Comparison of ENCODE assay signal across 16 mouse cellular contexts in the genomic region with DNA sequence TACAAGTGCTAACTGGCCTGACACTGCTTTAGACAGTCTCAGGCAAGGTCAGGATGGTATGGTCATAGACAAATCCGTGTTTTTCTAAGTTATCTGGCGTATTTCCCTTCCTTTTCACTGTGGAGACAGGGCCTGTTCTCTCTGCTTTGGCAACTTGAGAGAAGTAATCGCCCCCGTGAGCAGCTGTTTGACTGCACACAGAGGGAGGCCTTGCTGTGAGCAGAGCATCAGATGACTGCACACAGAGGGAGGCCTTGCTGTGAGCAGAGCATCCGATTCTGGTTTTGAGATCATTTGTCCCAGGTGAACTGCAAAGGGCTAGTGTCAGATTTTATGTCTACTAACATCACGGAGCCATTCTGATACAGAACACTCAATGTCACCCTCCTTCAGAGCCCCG. TPM values are rescaled to one million over a fixed set of nuclear protein-coding genes. Genes with fewer than 3 reads are reported as not detected.
A peak's percentile ranks its signal among the peaks of the same experiment; 100 is the strongest.
DNase-seq lines count a peak whose midpoint lies in the region; ATAC-seq lines count a peak whose summit lies in the region.
"Had no signal": no experiment of that assay in that cellular context is flagged by ENCODE, and none has a peak within 500 bp of the region (broad histone marks: within the 10 kb centered on the region; RNA-seq: fewer than 3 reads in every experiment).

No protein-coding gene starts in this region.

- H3K4me1 ChIP-seq in heart, embryonic 13.5 days = peaks cover 30% of the 10 kb centered on the region
- 0 out of 2 replicates have a peak, but pooled peaks cover 5% of the 10 kb centered on the region for H3K4me1 ChIP-seq in midbrain, embryonic 14.5 days (ENCODE audit: control insufficient read depth, insufficient read depth, low read length)
- H3K4me1 ChIP-seq in midbrain, embryonic 11.5 days (ENCODE audit: control insufficient read depth, insufficient read depth, low read length) = no peaks in the 10 kb centered on the region
- peaks cover 18% of the 10 kb centered on the region for H3K4me1 ChIP-seq in embryonic facial prominence, embryonic 13.5 days

- no peaks in the 10 kb centered on the region for H3K9me3 ChIP-seq in heart, embryonic 13.5 days
- no peaks in the 10 kb centered on the region for H3K9me3 ChIP-seq in midbrain, embryonic 14.5 days (ENCODE audit: control insufficient read depth, low read length)
- H3K9me3 ChIP-seq in midbrain, embryonic 11.5 days (ENCODE audit: control insufficient read depth, low read length) = no peaks in the 10 kb centered on the region
- no peaks in the 10 kb centered on the region for H3K9me3 ChIP-seq in embryonic facial prominence, embryonic 13.5 days
- H3K9me3 ChIP-seq: neural tube, embryonic 12.5 days had no signal

- no peak overlapping the region for H3K4me3 ChIP-seq in heart, embryonic 13.5 days
- H3K4me3 ChIP-seq in midbrain, embryonic 14.5 days (replicated peaks; ENCODE audit: low read depth, low read length) = no peak overlapping the region
- H3K4me3 ChIP-seq in midbrain, embryonic 11.5 days (ENCODE audit: low read depth, low read length) = no peak overlapping the region
- no peak overlapping the region for H3K4me3 ChIP-seq in embryonic facial prominence, embryonic 13.5 days
- H3K4me3 ChIP-seq: neural tube, embryonic 12.5 days had no signal

- no peaks in the 10 kb centered on the region for H3K36me3 ChIP-seq in heart, embryonic 13.5 days
- H3K36me3 ChIP-seq in midbrain, embryonic 14.5 days (ENCODE audit: control insufficient read depth, insufficient read depth, low read length) = no peaks in the 10 kb centered on the region
- H3K36me3 ChIP-seq in midbrain, embryonic 11.5 days (ENCODE audit: control insufficient read depth, insufficient read depth, low read length) = no peaks in the 10 kb centered on the region
- H3K36me3 ChIP-seq in embryonic facial prominence, embryonic 13.5 days = no peaks in the 10 kb centered on the region
- H3K36me3 ChIP-seq: neural tube, embryonic 12.5 days had no signal

- WGBS in heart, embryonic 13.5 days = 38% methylated on average over 7 of the region's 7 CpGs
- WGBS in midbrain, embryonic 14.5 days = 35% methylated on average over 7 of the region's 7 CpGs
- 33% methylated on average over 7 of the region's 7 CpGs for WGBS in midbrain, embryonic 11.5 days
- WGBS in embryonic facial prominence, embryonic 13.5 days = 39% methylated on average over 7 of the region's 7 CpGs

- H3K27ac ChIP-seq in heart, embryonic 13.5 days (replicated peaks) = peak overlapping the region; percentile 56
- H3K27ac ChIP-seq in midbrain, embryonic 14.5 days (replicated peaks; ENCODE audit: low read depth, low read length) = no peak overlapping the region
- H3K27ac ChIP-seq in midbrain, embryonic 11.5 days (ENCODE audit: low read depth, low read length) = no peak overlapping the region
- H3K27ac ChIP-seq in embryonic facial prominence, embryonic 13.5 days = no peak overlapping the region; the same call in 1 of the 2 replicates
- H3K27ac ChIP-seq: liver, embryonic 14.5 days; neural tube, embryonic 12.5 days had no signal

- no peak overlapping the region for H3K9ac ChIP-seq in heart, embryonic 13.5 days
- H3K9ac ChIP-seq in midbrain, embryonic 14.5 days (replicated peaks; ENCODE audit: low read length) = no peak overlapping the region
- H3K9ac ChIP-seq in midbrain, embryonic 11.5 days (ENCODE audit: low read length) = no peak overlapping the region
- H3K9ac ChIP-seq in embryonic facial prominence, embryonic 13.5 days = peak overlapping the region; percentile 21; the same call in 1 of the 2 replicates
- H3K9ac ChIP-seq: liver, embryonic 14.5 days; neural tube, embryonic 12.5 days had no signal

- no peak for ATAC-seq in heart, embryonic 13.5 days (ENCODE audit: extremely low read depth, insufficient number of reproducible peaks, low FRiP score, low TSS enrichment)
- ATAC-seq in midbrain, embryonic 14.5 days (ENCODE audit: low FRiP score, low TSS enrichment) = no peak
- no peak for ATAC-seq in midbrain, embryonic 11.5 days (ENCODE audit: low FRiP score)
- no peak for ATAC-seq in embryonic facial prominence, embryonic 13.5 days (ENCODE audit: insufficient number of reproducible peaks, insufficient read depth, low FRiP score, low TSS enrichment, low read depth)
- ATAC-seq: CD4-positive, CD25-positive, alpha-beta regulatory T cell, adult 4 months; intestine, postnatal 0 days had no signal

- H3K27me3 ChIP-seq in heart, embryonic 13.5 days (replicated peaks) = no peaks in the 10 kb centered on the region
- no peaks in the 10 kb centered on the region for H3K27me3 ChIP-seq in midbrain, embryonic 14.5 days (ENCODE audit: control insufficient read depth, insufficient read depth, low read length)
- no peaks in the 10 kb centered on the region for H3K27me3 ChIP-seq in midbrain, embryonic 11.5 days (ENCODE audit: control insufficient read depth, insufficient read depth, low read length)
- H3K27me3 ChIP-seq in embryonic facial prominence, embryonic 13.5 days = no peaks in the 10 kb centered on the region
- H3K27me3 ChIP-seq: neural tube, embryonic 12.5 days had no signal

- no peak overlapping the region for H3K4me2 ChIP-seq in heart, embryonic 13.5 days
- H3K4me2 ChIP-seq in midbrain, embryonic 14.5 days (ENCODE audit: low read length) = no peak overlapping the region
- no peak overlapping the region for H3K4me2 ChIP-seq in midbrain, embryonic 11.5 days
- no peak overlapping the region for H3K4me2 ChIP-seq in embryonic facial prominence, embryonic 13.5 days
- H3K4me2 ChIP-seq: neural tube, embryonic 12.5 days had no signal

- no peak for DNase-seq in heart, postnatal 4 days
- peak; percentile 46 for DNase-seq in midbrain, embryonic 14.5 days
- DNase-seq in midbrain, embryonic 11.5 days (ENCODE audit: low spot score, missing footprints) = no peak
- DNase-seq in layer of hippocampus, adult 9-11 months = peak; percentile 61
- no peak for DNase-seq in thymus, postnatal 10 days (ENCODE audit: low spot score in 2 of 2)
- DNase-seq: cerebellum, adult 18-20 months; gastrocnemius, postnatal 25 days; kidney, postnatal 4 days; lung, postnatal 14 days had no signal

RNA-seq across cellular contexts. Expression of gene Rfx8, which starts 20.2 kb away (rescaled TPM):
- 0.59 and 0.67 TPM in 2 replicates for polyA plus RNA-seq in heart, embryonic 13.5 days (2015; fragmentation: Nextera tagmentation; extraction: Ambion mirVana)
- total RNA-seq in heart, postnatal 4 days (2021) = under 1 TPM; 0.57 to 0.72 TPM
- 0.13 and 0.22 TPM in 2 replicates for polyA plus RNA-seq in midbrain, embryonic 14.5 days (2014; fragmentation: Nextera tagmentation; extraction: Ambion mirVana)
- polyA plus RNA-seq in midbrain, embryonic 11.5 days (2014; fragmentation: Nextera tagmentation; extraction: Ambion mirVana) = 0.15 and 0.39 TPM in 2 replicates
- 1.8 and 2.1 TPM in 2 replicates for polyA plus RNA-seq in embryonic facial prominence, embryonic 13.5 days (2015; fragmentation: Nextera tagmentation; extraction: Ambion mirVana)
- total RNA-seq: left cerebral cortex, postnatal 10 days had no signal
- polyA plus RNA-seq: CD4-positive, CD25-positive, alpha-beta regulatory T cell, adult 4 months; neural tube, embryonic 12.5 days had no signal

Comparison
In these comparisons a context has a peak if more than half of its experiments do, and no peak if none do; other contexts are left out.
1. DNase-seq: peak in midbrain, embryonic 14.5 days (single experiment) and layer of hippocampus, adult 9-11 months (single experiment); none in heart, postnatal 4 days (single experiment), midbrain, embryonic 11.5 days (single experiment) and thymus, postnatal 10 days (0 of 2).